Mouse (Mus musculus): ENCODE measurements around the gene Rasgef1a.

DNA sequence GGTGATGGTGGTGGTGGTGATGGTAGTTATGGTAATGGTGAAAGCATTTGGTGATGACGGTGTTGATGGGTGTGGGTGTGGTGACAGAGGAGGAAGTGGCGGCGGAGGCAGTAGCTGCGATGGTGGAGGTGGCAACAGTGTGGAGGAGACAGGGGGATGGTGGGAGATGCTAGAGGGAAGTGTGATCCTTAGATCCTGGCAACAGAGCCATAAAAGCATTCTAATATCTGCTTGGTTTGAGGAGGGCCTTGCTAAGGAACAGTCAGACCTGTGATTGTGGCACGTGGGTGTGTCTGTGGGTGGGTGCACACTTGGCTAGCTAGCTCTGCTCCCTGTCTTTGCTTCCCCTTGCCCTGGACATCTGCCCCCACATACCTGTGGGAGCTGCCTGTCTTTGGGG is 7.4 kb downstream of the Rasgef1a start:
- no peak for TF ChIP-seq CTCF (IDR thresholded peaks at IDR 0.05; ENCODE audit: extremely low read depth, insufficient read depth, insufficient read length, insufficient replicate concordance)
- no peak for TF ChIP-seq POLR2A (IDR thresholded peaks at IDR 0.05; ENCODE audit: low read depth, low read length)

Measured in spleen, adult 2 months (tissue).